Mouse (Mus musculus) G1E (cell line): ENCODE measurements around the gene Irf2bp1.

Experiments
- CTCF ChIP-seq: IDR thresholded peaks from 2 replicates; pipeline ENCODE4 v1.5.1; 2012; ENCODE audit warnings: low read depth, low read length, inconsistent platforms, mixed read lengths
- GATA1 ChIP-seq: IDR thresholded peaks from 2 replicates; pipeline ENCODE4 v1.6.1; 2012; ENCODE audit warnings: borderline replicate concordance, low read length, inconsistent platforms, mixed read lengths
- GATA2 ChIP-seq: IDR thresholded peaks from 2 replicates; pipeline ENCODE4 v1.6.1; 2012; ENCODE audit warnings: low read depth, low read length, inconsistent platforms, borderline replicate concordance
- TAL1 ChIP-seq: conservative IDR thresholded peaks from 2 replicates; pipeline ENCODE4 v1.6.1; 2012; ENCODE audit warnings: low read depth, low read length, inconsistent platforms, mixed read lengths

DNA sequence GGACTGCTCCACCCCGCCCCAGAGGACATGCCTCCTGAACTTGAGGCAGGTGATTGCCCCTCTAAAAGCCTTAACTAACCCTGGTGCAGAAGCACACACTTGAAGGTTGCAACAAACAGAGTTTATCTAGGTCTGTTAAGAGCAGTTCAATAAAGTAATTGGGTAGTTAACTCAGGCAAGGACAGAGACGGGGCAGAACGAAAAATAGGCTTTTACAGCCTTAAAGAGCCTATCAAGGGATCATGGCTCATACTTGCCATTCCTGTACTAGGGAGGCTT lies 2.1 kb upstream of the Irf2bp1 start:
- TF ChIP-seq CTCF (no peak), GATA1 (no peak), TAL1 (no peak), GATA2 (no peak)
